Mouse (Mus musculus): ENCODE data around the gene Rptor. TPM values are rescaled to one million over a fixed set of nuclear protein-coding genes. Genes with fewer than 3 reads are reported as not detected.

The Rptor gene
- polyA plus RNA-seq, 1 experiment from 2014 or later: 9.9 TPM

DNA sequence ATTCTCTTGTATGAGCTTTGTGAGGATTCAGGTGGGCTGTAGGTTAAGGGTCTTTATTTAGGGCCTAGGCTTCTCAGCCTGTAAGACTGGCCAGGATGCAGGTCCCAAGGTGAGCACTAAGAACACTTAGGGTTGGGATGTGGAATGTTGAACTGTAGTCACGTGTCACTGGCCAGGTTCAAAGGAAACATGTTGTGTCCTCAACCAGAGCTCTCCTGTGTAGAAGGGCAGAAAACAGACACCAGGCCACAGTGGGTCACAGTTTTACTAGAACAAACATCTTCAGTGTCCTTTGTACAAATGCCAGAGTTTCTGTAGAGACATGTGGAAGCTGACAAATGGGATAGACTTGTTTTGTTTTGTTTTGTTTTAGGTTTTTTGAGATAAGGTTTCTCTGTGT lies 138.7 kb downstream of the Rptor start:
- Histone ChIP-seq H3K27ac (ENCODE audit: low read length) (no peak overlapping the region), H3K4me2 (ENCODE audit: low read length) (no peak overlapping the region), H3K27me3 (ENCODE audit: control insufficient read depth, insufficient read depth, low read depth, low read length) (no peaks in the 10 kb centered on the region), H3K4me3 (ENCODE audit: low read depth, low read length) (no peak overlapping the region), H3K4me1 (ENCODE audit: control insufficient read depth, insufficient read depth, low read length) (peaks cover 23% of the 10 kb centered on the region), H3K36me3 (ENCODE audit: control insufficient read depth, insufficient read depth, low read length) (no peaks in the 10 kb centered on the region), H3K9ac (ENCODE audit: low read depth, low read length) (no peak overlapping the region), H3K9me3 (replicated peaks; ENCODE audit: control insufficient read depth, low read length, poor library complexity, severe bottlenecking) (no peaks in the 10 kb centered on the region)
- no peak for ATAC-seq
- WGBS: 92% methylated on average over 1 of the region's 1 CpGs

DNA sequence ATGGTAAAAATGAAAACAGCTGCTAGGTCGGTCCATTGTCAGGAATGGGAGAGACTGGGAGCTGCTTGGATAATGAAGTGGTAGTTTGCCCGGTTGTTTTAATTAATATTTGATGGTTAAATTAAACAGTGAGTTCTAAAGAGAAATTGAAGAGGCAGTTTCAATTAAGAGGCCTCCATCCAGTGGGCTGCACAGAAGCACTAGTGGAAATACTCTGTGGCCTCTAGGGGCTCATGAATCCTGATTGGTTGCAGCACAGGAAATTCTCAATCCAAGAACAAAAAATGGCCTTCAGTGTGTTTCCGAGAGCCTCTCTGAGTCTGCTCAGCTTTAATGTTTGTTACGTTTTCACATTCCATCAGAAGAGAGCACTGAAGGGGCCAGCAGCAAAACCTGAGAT lies 141.7 kb downstream of the Rptor start:
- no peaks in the 10 kb centered on the region for H3K36me3 ChIP-seq (ENCODE audit: control insufficient read depth, insufficient read depth, low read length)

DNA sequence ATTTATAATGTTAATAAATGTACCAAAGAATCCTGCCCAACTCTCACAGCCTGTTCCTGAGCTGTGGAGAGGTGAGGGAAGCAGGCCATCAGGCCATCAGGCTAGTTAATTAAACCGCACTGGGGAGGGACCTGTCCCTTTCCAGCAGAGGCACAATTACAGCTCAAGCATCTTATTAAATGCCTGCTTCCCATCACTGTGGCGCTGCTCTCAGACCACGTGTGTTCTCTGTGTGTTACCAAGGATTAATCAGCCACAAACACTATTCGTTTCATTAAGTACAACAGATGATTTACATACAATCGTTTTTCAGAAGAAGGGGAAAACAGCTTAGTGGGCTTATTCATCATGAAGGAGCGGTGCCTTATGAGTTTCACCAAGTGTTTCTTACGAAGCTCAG lies 142.6 kb downstream of the Rptor start:
- Histone ChIP-seq H3K36me3 (ENCODE audit: control insufficient read depth, insufficient read depth, low read length) (no peaks in the 10 kb centered on the region), H3K4me2 (ENCODE audit: low read length) (no peak overlapping the region), H3K27me3 (ENCODE audit: control insufficient read depth, insufficient read depth, low read depth, low read length) (no peaks in the 10 kb centered on the region), H3K4me1 (ENCODE audit: control insufficient read depth, insufficient read depth, low read length) (peaks cover 17% of the 10 kb centered on the region), H3K9ac (ENCODE audit: low read depth, low read length) (no peak overlapping the region), H3K9me3 (replicated peaks; ENCODE audit: control insufficient read depth, low read length, poor library complexity, severe bottlenecking) (no peaks in the 10 kb centered on the region), H3K27ac (ENCODE audit: low read length) (peak overlapping the region; percentile 15), H3K4me3 (ENCODE audit: low read depth, low read length) (no peak overlapping the region)
- WGBS: 47% methylated on average over 7 of the region's 7 CpGs
- no peak for ATAC-seq

More for the DNA sequence above, 141.7 kb downstream of the Rptor start:
- no peaks in the 10 kb centered on the region for H3K9me3 ChIP-seq (replicated peaks; ENCODE audit: control insufficient read depth, low read length, poor library complexity, severe bottlenecking)
- 59% methylated on average over 4 of the region's 4 CpGs for WGBS
- peaks cover 21% of the 10 kb centered on the region for H3K4me1 ChIP-seq (ENCODE audit: control insufficient read depth, insufficient read depth, low read length)
- no peak overlapping the region for H3K4me3 ChIP-seq (ENCODE audit: low read depth, low read length)
- H3K4me2 ChIP-seq (ENCODE audit: low read length): no peak overlapping the region
- ATAC-seq: no peak
- no peak overlapping the region for H3K9ac ChIP-seq (ENCODE audit: low read depth, low read length)
- no peaks in the 10 kb centered on the region for H3K27me3 ChIP-seq (ENCODE audit: control insufficient read depth, insufficient read depth, low read depth, low read length)
- H3K27ac ChIP-seq (ENCODE audit: low read length): 0 out of 2 replicates have a peak overlapping the region, but pooled peaks have one; percentile 43

DNA sequence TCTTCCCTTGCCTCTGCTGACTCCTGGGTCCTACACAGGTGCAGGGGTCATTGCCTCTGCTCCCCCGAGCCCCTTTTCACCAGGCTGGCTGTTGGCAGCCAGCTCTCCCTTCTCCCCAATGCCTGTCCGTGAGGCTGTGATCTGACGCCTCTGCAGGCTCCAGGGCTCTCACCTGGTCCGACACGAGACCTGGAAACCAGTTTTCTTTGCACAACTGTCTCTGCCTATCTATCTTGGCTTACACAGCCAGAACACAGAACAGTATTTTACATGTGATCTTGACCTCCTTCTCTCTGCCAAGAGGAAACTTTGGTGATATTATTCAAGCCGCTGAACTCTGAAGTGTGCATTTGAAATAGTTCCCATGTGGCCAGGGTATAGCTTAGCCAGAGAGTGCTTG lies 151.8 kb downstream of the Rptor start:
- no peak for ATAC-seq
- WGBS: 76% methylated on average over 6 of the region's 6 CpGs
- H3K9ac ChIP-seq (ENCODE audit: low read depth, low read length): no peak overlapping the region
- no peak overlapping the region for H3K27ac ChIP-seq (ENCODE audit: low read length)
- no peak overlapping the region for H3K4me2 ChIP-seq (ENCODE audit: low read length)
- no peaks in the 10 kb centered on the region for H3K27me3 ChIP-seq (ENCODE audit: control insufficient read depth, insufficient read depth, low read depth, low read length)
- H3K9me3 ChIP-seq (replicated peaks; ENCODE audit: control insufficient read depth, low read length, poor library complexity, severe bottlenecking): no peaks in the 10 kb centered on the region
- H3K4me1 ChIP-seq (ENCODE audit: control insufficient read depth, insufficient read depth, low read length): peaks cover 5% of the 10 kb centered on the region
- no peaks in the 10 kb centered on the region for H3K36me3 ChIP-seq (ENCODE audit: control insufficient read depth, insufficient read depth, low read length)
- H3K4me3 ChIP-seq (ENCODE audit: low read depth, low read length): no peak overlapping the region

DNA sequence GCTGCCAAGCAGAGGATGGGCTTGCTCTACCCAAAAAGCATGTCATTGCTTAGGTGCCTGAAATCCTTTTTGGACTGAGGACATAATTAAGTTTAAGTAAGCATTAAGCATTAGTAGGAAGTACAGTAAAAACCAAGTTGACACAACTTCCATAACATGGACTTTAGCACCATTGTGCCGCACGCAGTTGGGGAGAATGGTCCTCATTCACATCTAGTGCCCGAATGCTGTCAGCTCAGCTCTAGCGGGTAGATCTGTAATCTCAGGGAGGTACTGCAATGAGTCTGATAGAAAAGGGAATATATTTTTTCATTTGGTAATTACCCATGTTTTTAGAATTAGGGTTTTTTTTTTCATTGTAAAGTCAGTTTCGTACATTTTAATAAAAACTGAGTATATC lies 155.5 kb downstream of the Rptor start:
- whole genome bisulfite sequencing: 92% methylated on average over 5 of the region's 5 CpGs
- no peak overlapping the region for H3K27ac ChIP-seq (ENCODE audit: low read length)
- no peak overlapping the region for H3K9ac ChIP-seq (ENCODE audit: low read depth, low read length)
- no peak overlapping the region for H3K4me3 ChIP-seq (ENCODE audit: low read depth, low read length)
- H3K4me2 ChIP-seq (ENCODE audit: low read length): no peak overlapping the region
- H3K36me3 ChIP-seq (ENCODE audit: control insufficient read depth, insufficient read depth, low read length): no peaks in the 10 kb centered on the region
- H3K27me3 ChIP-seq (ENCODE audit: control insufficient read depth, insufficient read depth, low read depth, low read length): no peaks in the 10 kb centered on the region
- no peaks in the 10 kb centered on the region for H3K9me3 ChIP-seq (replicated peaks; ENCODE audit: control insufficient read depth, low read length, poor library complexity, severe bottlenecking)
- no peak for ATAC-seq
- peaks cover 8% of the 10 kb centered on the region for H3K4me1 ChIP-seq (ENCODE audit: control insufficient read depth, insufficient read depth, low read length)

DNA sequence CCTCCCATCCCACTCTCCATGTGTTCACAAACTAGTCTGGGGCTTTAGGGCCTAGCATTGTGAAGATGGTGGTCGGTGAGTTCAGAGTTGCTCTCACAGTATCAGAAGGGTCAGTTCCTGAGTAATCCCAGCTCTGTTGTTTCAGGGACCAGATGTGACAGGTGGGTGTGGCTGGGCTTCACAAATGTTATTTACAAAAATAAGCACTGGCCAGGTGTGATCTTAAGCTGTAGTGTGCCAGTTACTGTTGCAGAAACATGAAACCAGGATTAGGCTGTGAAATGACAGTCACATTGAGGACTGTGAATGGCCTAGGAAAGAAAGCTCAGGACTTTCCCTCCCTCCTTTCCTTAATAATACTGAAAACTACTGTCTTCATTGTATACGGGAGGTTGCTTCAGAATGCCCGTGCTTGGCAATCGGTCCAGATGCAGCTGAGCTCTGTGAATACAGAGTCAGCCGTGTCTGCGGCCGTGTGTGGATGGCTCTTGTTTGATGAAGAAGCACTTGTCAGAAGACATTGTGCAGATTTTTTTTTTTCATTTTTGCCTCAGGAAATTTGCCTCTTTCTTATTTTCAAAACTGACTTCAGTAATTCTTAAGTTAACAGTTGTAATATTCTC lies 156.1 kb downstream of the Rptor start:
- WGBS: 52% methylated on average over 7 of the region's 7 CpGs
- ATAC-seq: no peak
- Histone ChIP-seq H3K4me2 (ENCODE audit: low read length) (no peak overlapping the region), H3K27ac (ENCODE audit: low read length) (peak overlapping the region; percentile 52), H3K4me3 (ENCODE audit: low read depth, low read length) (no peak overlapping the region), H3K9ac (ENCODE audit: low read depth, low read length) (no peak overlapping the region), H3K36me3 (ENCODE audit: control insufficient read depth, insufficient read depth, low read length) (no peaks in the 10 kb centered on the region), H3K27me3 (ENCODE audit: control insufficient read depth, insufficient read depth, low read depth, low read length) (no peaks in the 10 kb centered on the region), H3K9me3 (replicated peaks; ENCODE audit: control insufficient read depth, low read length, poor library complexity, severe bottlenecking) (no peaks in the 10 kb centered on the region), H3K4me1 (ENCODE audit: control insufficient read depth, insufficient read depth, low read length) (peaks cover 8% of the 10 kb centered on the region)

DNA sequence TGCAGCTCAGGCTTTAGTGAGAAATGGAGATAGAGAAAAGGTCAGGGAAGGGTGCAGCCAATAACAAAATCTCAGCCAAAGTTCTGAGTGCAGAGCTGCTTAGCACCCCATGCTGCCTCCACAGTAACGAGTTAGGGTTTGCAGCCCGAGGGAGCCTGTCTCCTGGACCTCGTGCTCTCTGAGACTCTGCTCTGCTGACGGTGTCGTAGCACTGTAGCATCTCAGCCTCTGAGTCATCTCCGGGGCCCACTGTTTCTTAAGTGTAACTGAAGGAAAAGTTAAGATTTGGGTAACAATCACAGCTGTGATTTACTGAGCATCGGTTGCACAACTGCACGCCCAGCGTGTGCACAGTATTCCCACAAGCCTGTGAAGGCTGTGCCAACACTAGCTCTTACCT lies 160.2 kb downstream of the Rptor start:
- H3K4me3 ChIP-seq (ENCODE audit: low read depth, low read length): no peak overlapping the region
- H3K9ac ChIP-seq (ENCODE audit: low read depth, low read length): no peak overlapping the region
- H3K4me1 ChIP-seq (ENCODE audit: control insufficient read depth, insufficient read depth, low read length): peaks cover 19% of the 10 kb centered on the region
- no peak overlapping the region for H3K4me2 ChIP-seq (ENCODE audit: low read length)
- no peaks in the 10 kb centered on the region for H3K27me3 ChIP-seq (ENCODE audit: control insufficient read depth, insufficient read depth, low read depth, low read length)
- no peaks in the 10 kb centered on the region for H3K9me3 ChIP-seq (replicated peaks; ENCODE audit: control insufficient read depth, low read length, poor library complexity, severe bottlenecking)
- no peaks in the 10 kb centered on the region for H3K36me3 ChIP-seq (ENCODE audit: control insufficient read depth, insufficient read depth, low read length)
- no peak for ATAC-seq
- 87% methylated on average over 9 of the region's 9 CpGs for WGBS
- H3K27ac ChIP-seq (ENCODE audit: low read length): no peak overlapping the region

DNA sequence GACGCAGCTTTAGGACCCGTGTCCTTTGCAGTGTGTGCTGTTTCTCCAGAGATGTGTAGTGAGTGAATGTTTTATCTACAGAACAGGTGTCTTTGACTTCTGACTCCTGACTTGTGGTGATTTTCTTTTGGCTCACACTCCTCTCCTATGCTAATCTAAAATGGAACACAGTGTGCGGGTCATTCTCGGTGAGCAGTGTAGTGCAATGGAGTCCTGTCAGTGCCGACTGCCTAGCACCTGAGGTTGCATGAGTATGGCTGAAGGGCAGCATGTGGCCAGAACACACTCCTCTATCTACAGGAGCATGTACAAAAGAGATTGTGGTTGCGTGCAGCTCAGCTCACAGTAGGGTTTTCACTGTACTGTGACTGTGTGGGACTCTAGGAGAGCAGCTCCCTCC lies 163.3 kb downstream of the Rptor start:
- H3K9me3 ChIP-seq (replicated peaks; ENCODE audit: control insufficient read depth, low read length, poor library complexity, severe bottlenecking): no peaks in the 10 kb centered on the region
- H3K27ac ChIP-seq (ENCODE audit: low read length): no peak overlapping the region
- no peak overlapping the region for H3K9ac ChIP-seq (ENCODE audit: low read depth, low read length)
- ATAC-seq: no peak
- no peaks in the 10 kb centered on the region for H3K27me3 ChIP-seq (ENCODE audit: control insufficient read depth, insufficient read depth, low read depth, low read length)
- peaks cover 13% of the 10 kb centered on the region for H3K4me1 ChIP-seq (ENCODE audit: control insufficient read depth, insufficient read depth, low read length)
- WGBS: 84% methylated on average over 6 of the region's 6 CpGs
- no peak overlapping the region for H3K4me2 ChIP-seq (ENCODE audit: low read length)
- no peak overlapping the region for H3K4me3 ChIP-seq (ENCODE audit: low read depth, low read length)
- H3K36me3 ChIP-seq (ENCODE audit: control insufficient read depth, insufficient read depth, low read length): no peaks in the 10 kb centered on the region

DNA sequence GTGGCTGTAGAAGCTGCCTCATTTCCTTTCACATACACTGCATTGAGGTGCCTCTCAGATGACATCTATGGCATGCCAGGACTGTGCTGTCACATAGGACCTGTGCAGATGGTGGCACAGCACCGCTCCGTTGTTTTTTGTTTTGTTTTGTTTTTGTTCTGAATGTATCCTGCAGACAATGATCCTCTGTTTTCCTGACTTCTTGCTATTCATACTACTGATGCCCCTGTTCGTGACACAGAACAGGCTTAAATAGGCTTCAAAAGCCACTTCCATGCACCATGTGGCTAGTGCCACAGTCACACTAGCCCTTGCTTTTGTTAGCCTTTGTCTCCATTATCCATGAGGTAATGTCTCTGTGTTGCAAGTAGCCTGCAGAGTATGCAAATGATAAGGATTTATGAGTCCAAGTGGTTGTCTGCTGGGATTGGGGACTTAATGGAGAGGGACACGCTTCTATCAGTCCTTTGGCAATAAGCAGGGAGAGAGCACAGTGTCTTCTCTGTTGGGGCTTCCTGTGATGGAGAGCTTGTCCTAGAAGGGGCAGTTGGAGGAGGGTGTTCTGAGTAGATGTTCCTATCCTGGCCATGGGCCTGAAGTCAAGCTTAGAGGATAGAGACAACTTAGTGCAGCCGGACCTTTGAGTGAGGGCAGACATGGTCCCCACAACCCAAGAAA lies 164.2 kb downstream of the Rptor start:
- no peaks in the 10 kb centered on the region for H3K27me3 ChIP-seq (ENCODE audit: control insufficient read depth, insufficient read depth, low read depth, low read length)
- no peak for ATAC-seq
- no peak overlapping the region for H3K9ac ChIP-seq (ENCODE audit: low read depth, low read length)
- H3K9me3 ChIP-seq (replicated peaks; ENCODE audit: control insufficient read depth, low read length, poor library complexity, severe bottlenecking): no peaks in the 10 kb centered on the region
- no peaks in the 10 kb centered on the region for H3K36me3 ChIP-seq (ENCODE audit: control insufficient read depth, insufficient read depth, low read length)
- H3K4me2 ChIP-seq (ENCODE audit: low read length): no peak overlapping the region
- H3K27ac ChIP-seq (ENCODE audit: low read length): 0 out of 2 replicates have a peak overlapping the region, but pooled peaks have one; percentile 34
- H3K4me3 ChIP-seq (ENCODE audit: low read depth, low read length): no peak overlapping the region
- WGBS: 30% methylated on average over 5 of the region's 5 CpGs
- H3K4me1 ChIP-seq (ENCODE audit: control insufficient read depth, insufficient read depth, low read length): peaks cover 11% of the 10 kb centered on the region

Data from midbrain, embryonic 16.5 days (tissue).